Mouse (Mus musculus): ENCODE results near the gene Fuz. TPM values are rescaled to one million over a fixed set of nuclear protein-coding genes. Genes with fewer than 3 reads are reported as not detected.
"Not testable (repeated sequence)": the region's sequence is repeated elsewhere in the genome, so short reads cannot be mapped to it uniquely, and the experiment has no call there.

The Fuz gene
- polyA plus RNA-seq, 2 experiments from 2014 or later: 9.2 to 17.5 TPM

- ATAC-seq: peak; percentile 36
Measured at GRCm38 (mm10) chr7:44860576-44861428, 35.1 kb upstream of the Fuz start.

DNA sequence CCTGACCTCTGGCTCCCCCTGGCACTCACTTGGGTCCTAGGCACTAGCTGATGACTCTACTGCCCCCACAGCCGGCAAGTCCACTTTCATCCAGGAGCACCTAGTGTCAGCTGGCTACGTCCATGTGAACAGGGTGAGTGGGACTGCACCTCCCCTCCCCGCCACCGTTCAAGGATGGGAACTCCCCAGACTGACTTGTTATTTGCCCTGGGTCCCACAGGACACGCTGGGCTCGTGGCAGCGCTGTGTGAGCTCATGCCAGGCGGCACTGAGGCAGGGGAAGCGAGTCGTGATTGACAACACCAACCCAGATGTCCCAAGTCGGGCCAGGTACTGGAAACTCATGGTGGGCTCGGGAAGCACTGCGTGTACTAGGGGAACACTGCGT is 34.5 kb upstream of the Fuz start:
- ATAC-seq: no peak

GRCm38 (mm10) chr7:44862434-44862833 is 33.4 kb upstream of the Fuz start:
- ATAC-seq: no peak

DNA sequence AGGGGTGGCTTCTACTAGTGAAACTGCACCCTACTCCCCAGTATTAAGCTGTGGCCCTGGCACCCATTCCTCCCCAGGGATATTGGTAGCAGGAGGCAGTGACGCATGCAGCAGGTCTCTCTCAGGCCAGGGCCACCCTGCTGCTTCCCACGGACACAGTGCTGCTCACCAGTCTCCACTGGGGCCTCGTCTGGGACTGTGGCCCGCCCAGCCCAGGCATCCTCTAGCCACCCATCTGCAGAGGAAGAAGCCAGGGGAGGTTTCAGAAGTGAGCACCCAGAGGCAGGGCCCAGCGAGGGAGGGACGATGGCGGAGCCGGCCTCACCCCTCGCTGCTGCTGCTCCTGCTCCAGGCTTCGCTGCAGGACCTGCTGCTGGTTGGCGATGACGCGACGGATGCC is 32.7 kb upstream of the Fuz start:
- no peak for ATAC-seq

DNA sequence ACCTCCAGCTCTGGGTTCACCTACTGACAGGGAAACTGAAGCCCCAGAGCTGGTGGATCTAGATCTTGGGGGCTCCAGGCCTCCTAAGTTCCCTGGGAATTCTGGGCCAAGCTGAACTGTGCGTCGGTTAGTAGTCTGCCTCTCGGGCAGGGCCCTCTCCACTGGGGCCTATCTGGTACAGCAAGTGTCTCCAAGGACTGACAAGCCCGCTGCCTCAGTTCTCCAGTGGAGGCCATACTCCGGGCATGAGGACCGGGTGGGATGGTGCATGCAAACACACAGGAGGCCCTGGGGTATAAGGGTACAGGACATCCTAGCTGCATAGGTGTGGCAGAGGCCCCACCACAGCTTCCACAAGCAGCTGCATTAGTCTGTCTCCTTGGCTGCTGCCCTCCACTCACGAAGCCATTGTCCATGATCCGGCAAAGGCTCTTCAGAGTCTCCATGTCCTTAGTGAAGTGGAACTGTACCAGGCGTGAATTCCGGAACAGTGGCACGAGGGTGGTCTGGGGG is 31.8 kb upstream of the Fuz start:
- no peak for ATAC-seq

DNA sequence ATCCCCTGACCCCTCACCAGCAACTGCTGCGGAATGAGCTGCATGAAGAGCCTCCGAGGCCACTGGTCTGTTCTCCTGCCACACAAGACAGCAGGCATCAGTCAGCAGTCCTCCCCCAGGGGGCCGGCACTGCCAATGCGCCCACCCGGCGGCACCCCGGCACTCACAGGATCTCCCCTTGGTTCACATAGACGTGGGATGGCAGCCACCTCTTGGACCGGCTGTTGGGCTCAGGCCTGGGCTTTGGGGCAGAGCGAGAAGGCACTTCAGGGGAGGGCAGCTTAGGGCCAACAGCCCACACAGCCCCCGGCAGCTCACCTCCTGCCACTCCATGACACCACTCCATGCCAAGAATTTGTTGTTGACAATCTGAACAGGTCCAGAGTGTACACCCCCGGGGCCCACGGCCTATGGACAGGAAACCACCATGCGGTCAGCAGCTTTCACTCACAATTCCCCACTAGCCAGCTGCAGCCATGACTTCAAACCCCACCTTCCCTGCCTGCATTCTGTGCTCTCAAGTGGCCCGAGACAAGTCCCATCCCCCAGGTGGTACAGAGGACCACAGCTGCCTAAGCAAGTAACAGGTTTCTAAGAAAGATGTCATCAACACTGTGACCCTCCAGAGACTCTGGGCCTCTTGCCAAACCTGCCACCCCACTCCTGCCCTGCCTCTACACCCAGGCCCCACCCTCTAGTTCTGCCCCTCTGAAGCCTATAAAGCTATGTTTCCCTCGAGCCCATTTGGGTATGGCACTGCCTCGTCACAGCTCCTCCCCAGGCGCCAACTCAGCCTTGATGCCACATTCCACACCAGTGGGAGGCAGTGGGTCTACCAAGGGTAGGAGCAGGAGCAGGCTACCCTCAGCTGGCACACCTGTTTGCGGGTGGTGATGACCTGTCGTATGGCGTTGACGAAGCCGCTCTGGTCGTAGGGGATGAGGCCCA is 31.0 kb upstream of the Fuz start:
- ATAC-seq: no peak

- ATAC-seq: no peak
Measured at GRCm38 (mm10) chr7:44866276-44867009, 29.4 kb upstream of the Fuz start.

DNA sequence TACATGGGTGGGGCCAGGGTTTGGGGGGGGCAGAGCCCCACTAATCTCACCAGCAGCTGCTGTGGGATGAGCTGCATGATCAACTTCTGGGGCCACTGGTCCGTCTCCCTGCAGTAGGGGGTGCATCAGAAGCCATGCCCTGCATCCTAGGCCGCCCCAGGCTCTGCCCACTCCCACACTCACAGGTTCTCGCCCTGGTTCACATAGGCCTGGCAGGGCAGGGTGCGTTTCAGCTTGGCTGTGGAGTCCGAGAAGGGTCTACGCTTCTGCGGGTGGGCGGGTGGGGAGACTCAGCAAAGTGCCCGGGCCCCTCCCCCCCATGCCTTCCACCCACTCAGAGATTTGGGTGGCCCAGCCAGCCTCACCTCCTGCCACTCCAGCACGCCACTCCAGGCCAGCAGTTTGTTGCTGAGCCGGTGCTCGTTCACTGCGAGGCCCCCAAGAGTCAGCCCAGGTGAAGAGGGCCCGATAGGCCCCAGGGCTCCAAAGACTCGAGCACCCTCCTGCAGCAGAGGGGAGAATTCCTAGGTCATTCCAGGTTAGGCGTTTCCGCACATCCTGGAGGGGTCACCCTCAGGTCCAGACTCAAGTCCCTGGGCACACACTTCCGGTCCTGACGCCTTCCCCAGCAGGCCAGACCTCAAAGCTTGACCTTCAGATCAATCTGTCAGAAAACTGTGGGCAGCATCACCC is 28.7 kb upstream of the Fuz start:
- ATAC-seq: no peak

- no peak for ATAC-seq
Measured at GRCm38 (mm10) chr7:44867802-44868201, 28.1 kb upstream of the Fuz start.

- no peak for ATAC-seq
Measured at GRCm38 (mm10) chr7:44868465-44868864, 27.4 kb upstream of the Fuz start.

DNA sequence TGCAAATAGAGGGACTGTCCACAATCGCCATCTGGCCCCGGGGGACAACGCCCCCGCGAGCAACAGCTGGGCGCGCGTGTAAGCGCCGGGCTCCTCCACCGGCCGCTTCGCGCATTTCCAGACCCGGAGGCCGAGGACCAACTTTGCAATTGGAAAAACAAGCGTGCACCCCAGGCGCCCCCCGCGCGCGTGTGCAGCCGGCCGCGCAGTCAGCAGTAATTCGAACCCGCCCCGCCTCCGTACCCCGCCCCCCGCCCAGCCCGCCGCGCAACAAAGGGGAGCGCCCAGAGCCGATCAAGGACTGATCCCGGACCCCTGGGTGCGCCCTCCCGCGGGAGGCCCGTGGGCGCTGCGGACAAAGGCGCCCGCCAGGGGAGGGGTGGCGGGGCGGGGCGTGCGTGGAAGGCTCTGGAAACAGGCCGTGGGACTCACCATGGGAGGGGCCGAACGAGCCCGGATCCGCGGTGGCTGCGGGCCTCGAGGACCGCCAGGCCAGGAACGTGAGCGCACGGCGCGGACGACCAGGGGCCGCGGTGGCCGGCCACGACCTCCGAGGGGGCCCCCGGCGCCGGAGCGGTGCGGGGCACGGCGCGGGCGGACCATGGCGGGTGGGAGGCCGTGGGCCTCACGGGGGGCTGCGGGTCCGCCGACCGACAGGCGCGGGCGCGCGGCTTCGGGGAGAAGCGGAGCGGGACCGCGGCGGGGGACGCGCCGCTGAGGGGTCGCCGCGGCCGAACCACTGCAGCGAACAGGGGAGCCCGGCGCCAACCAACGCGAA is 26.8 kb upstream of the Fuz start:
- peak; percentile 10 for ATAC-seq

DNA sequence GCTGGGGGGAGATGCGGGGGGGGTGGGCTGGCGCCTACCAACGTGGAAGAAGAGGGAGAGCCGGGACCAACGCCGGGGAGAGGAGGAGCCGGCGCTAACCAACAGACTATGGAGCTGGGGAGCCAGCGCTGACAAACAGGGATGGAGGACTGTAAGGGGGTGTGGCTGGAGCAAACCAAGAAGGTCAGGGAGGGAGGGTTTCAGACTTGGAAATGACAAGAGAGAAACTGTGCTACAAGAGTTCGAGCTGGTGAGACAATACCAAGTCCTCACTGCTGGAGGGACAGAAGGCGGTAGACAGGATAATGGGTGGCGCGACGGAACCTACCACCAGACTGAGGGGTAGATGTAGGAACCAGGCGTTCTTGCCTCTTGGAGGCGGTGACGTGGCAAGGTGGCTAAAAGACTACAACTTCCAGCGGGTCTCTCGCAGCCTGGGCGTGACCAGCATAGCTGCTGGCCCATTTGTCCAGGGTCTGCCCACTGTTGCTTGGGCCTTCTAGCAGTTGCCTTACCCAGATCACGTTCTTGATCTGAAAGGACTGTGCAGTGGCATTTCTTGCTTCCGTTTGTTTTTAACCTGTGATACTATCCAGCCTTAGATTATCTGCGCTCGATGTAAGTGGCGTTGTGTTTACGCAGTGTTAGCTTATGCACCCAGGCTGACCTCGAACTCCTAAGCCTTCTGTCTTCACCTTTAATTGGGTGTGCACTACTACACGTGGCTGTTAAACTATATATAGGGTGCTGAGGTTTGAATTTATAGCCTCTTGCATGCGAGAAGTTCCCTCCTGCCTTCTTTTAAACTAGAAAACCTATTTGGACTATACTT is 26.0 kb upstream of the Fuz start, which contains the start of gene Ptov1:
Ptov1 (minus strand) TSS at position 92 of the 832 bp plus-strand sequence.
- peak; percentile 89 for ATAC-seq

GRCm38 (mm10) chr7:44870614-44871013 is 25.3 kb upstream of the Fuz start:
- no peak for ATAC-seq

GRCm38 (mm10) chr7:44871181-44871580 is 24.7 kb upstream of the Fuz start:
- no peak for ATAC-seq

DNA sequence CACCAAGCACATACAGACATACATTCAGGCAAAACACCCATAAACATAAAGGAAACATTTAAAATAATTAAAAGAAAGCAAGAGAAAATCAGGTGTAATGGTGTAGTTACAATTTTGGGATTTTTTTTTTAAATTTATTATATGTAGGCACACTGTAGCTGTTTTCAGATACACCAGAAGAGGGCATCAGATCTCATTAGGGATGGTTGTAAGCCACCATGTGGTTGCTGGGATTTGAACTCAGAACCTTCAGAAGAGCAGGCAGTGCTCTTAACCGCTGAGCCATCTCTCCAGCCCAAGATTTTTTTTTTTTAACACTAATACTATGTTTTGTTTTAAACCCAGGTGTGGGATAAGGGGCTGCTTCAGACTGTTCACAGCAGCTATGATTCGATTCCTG is 24.1 kb upstream of the Fuz start:
- ATAC-seq: not testable (repeated sequence)

- ATAC-seq: no peak
Measured at GRCm38 (mm10) chr7:44877833-44878232, 18.0 kb upstream of the Fuz start.

- ATAC-seq: no peak
Measured at GRCm38 (mm10) chr7:44883036-44883435, 12.8 kb upstream of the Fuz start.

GRCm38 (mm10) chr7:44884637-44885036 is 11.2 kb upstream of the Fuz start:
- no peak for ATAC-seq

- no peak for ATAC-seq
Measured at GRCm38 (mm10) chr7:44886964-44887363, 8.9 kb upstream of the Fuz start.
